Mouse (Mus musculus) lung, adult 2 months (tissue): ENCODE measurements around the gene Mmp20. TPM values are rescaled to one million over a fixed set of nuclear protein-coding genes. Genes with fewer than 3 reads are reported as not detected.

ENCODE experiments used
- DNase-seq: peaks from one replicate; pipeline ENCODE4 v3.0.0; 2022
- H3K4me1 ChIP-seq: fragments of 200-500 bp; 2 replicates; pipeline ENCODE4 v1.6.1; 2011; ENCODE audit warnings: low read length; ENCODE audit not compliant: control insufficient read depth, insufficient read depth
- H3K4me3 ChIP-seq: fragments of 200-500 bp; replicated peaks from 2 replicates; pipeline ENCODE3; 2011; ENCODE audit warnings: low read depth, mild to moderate bottlenecking, control low read depth, low read length; ENCODE audit errors: extremely low read depth
- CTCF ChIP-seq: fragments of 200-500 bp; IDR thresholded peaks from 2 replicates; pipeline ENCODE4 v1.5.1; 2011; ENCODE audit warnings: mild to moderate bottlenecking, low read length, control low read depth; ENCODE audit not compliant: insufficient read depth
- POLR2A ChIP-seq: fragments of 200-500 bp; IDR thresholded peaks from 2 replicates; pipeline ENCODE4 v1.6.1; 2011; ENCODE audit warnings: low read depth, mild to moderate bottlenecking, control low read depth, low read length, borderline replicate concordance; ENCODE audit errors: extremely low read depth
- WGBS: fragments of 180-500 bp; shearing (Covaris S2); methylation state at CpG from one replicate; pipeline ENCODE4 v1.1.7; 2018; 5-methylcytosine and 5-hydroxymethylcytosine counted together
- polyA plus RNA-seq: library from polyadenylated mRNA; depleted of rRNA; stranded (reverse); fragments of >200 nt; gene quantifications from 2 replicates; pipeline ENCODE4 v1.2.3, GENCODE M21; 2012; rRNA removed

Gene Mmp20
- polyA plus RNA-seq, 1 experiment, result not detected

DNA sequence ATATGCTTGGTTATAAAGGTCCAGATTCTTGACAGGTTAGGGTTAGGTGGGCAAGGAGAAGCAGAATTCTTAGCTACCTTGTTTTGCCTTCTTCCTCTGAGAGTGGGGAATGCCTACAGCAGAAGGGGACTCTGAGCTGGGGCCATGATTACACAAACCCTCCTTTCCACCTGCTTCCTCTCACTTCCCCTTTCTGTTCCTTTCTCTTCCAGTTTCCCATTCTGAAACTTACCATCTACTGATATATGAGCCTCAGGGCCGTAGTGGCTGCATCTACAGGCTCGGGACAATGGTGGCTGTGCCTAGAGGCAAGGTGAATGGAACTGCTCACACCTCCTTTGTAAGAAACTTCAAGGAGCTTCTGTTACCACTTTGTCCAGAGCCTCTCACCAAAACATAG lies 58.0 kb downstream of the Mmp20 start:
- no peak for DNase-seq
- Histone ChIP-seq H3K4me3 (no peak overlapping the region), H3K4me1 (no peaks in the 10 kb centered on the region)
- 62% methylated on average over 2 of the region's 2 CpGs for WGBS
- TF ChIP-seq CTCF (no peak), POLR2A (no peak)

DNA sequence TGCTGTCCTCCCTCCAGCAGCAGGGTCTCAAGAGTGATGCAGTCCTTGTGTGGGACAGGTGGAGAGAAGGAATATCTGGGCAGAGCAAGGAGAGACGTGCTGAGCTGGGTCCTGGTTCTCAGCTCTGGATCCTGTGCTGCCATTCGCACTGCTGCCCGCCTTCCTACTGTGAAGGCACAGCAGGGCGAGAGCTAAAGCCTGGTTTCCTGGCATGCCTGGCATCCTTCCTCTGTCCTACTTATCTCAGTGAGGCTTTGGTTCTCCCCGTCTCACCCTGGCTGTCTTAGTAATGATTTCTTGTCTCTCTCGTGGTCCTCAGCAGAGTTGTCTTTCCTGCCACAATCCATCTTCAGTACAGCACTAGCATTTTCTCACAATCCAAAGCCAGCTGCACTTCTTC lies 61.8 kb downstream of the Mmp20 start:
- TF ChIP-seq POLR2A (no peak), CTCF (no peak)
- H3K4me3 ChIP-seq, result no peak overlapping the region
- 46% methylated on average over 6 of the region's 6 CpGs for WGBS
- no peak for DNase-seq
- H3K4me1 ChIP-seq, result no peaks in the 10 kb centered on the region

DNA sequence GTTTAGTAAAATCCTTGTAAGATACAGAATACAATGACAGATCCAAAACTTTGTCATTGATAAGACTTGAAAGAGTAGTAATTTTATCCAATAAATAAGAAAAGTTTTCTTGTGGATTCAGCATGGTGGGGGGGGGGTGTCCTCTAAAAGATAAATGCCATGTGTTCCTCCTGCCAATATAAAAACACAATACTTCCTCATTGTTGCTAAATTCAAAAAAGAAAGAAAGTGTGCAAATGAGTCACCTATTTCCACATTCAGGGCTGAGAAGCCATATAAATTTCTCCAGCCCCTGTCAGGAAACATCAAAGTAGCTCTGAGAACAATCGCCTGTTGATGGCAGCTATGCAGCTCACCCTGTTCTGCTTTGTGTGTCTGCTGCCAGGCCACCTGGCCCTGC lies 63.8 kb downstream of the Mmp20 start, which contains the start of gene Mmp7:
Mmp7 (plus strand) TSS at position 301 of the 400 bp plus-strand sequence.
- 58% methylated on average over 1 of the region's 1 CpGs for WGBS
- Histone ChIP-seq H3K4me1 (no peaks in the 10 kb centered on the region), H3K4me3 (no peak within 1 kb of the TSS)
- DNase-seq, result no peak
- no peak for TF ChIP-seq POLR2A
- TF ChIP-seq CTCF, result no peak

DNA sequence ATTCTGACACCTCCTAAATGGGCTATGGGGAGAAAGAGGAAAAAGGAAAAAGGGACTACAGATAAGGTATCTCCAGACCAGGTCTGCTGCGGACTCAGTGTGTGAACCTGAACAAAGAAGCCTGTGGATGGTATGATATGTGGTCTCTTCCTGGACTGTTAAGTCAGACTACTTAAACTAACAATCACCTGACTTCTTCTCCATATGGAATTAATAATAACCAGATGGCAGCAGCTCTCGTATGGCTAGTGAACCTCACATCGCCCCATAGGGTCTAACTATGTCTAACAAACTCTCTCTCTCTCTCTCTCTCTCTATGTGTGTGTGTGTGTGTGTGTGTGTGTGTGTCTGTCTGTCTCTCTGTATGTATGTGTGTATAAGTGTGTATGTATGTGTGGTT lies 65.9 kb downstream of the Mmp20 start:
- TF ChIP-seq POLR2A (no peak), CTCF (no peak)
- DNase-seq, result no peak
- no peaks in the 10 kb centered on the region for H3K4me1 ChIP-seq
- no peak overlapping the region for H3K4me3 ChIP-seq
- 87% methylated on average over 3 of the region's 3 CpGs for WGBS

DNA sequence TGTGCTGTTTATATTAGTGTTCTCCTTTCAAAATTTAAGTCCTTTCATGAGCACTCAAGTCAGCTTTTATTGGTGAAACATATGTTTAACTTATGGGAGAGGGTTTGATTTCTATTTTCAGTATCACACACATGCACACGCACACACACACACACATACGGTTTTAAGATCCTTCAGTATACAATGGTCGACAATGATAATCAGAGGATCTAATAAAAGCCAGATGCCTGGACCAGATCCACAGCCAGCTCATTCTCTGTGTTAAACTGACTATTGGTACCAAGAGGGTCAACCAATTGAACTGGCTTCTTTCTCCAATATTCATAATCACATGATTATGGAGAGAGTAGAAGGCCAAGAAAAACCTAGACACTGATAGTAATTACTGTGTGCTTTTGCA lies 67.6 kb downstream of the Mmp20 start:
- 89% methylated on average over 3 of the region's 3 CpGs for WGBS
- TF ChIP-seq POLR2A, result no peak
- TF ChIP-seq CTCF, result no peak
- no peak overlapping the region for H3K4me3 ChIP-seq
- H3K4me1 ChIP-seq, result no peaks in the 10 kb centered on the region
- no peak for DNase-seq

DNA sequence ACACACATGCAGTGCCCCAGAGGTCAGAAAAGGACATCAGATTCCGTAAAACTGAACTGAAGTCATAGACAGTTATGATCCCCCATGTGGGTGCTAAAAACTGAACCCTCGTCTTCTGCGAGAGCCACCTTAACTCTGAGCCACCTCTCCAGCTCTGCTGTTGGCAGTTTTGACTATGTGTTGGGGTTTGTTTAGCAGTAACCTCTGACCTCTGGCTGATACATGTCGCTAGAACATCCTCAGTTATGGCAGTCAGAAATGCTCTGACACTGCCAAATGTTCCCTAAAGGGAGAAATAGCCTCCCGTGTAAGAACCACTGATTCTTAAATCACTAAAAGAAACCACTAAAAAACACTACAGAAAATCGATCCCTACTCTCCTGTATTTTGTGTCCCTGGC lies 80.7 kb downstream of the Mmp20 start:
- TF ChIP-seq POLR2A (no peak), CTCF (no peak)
- WGBS, result 47% methylated on average over 6 of the region's 6 CpGs
- Histone ChIP-seq H3K4me3 (no peak overlapping the region), H3K4me1 (no peaks in the 10 kb centered on the region)
- DNase-seq, result no peak

DNA sequence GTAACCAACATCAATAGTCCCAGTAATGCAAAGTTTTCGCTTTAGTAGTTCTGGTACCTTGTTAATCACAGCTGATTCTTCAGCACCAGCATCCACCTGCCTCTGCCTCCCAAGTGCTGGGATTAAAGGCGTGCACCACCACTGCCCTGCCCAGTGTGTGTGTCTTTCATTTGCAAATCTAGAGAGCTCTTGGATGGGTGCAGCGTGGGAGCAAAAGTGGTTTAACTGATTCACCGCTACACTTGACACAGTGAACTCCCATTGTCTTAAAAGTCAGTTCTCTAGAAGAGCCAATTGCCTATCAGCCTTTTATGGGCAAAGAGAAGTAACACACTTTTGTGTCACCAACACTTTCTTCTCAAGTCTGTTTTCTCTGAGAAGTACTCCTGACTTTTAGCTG lies 83.2 kb downstream of the Mmp20 start:
- Histone ChIP-seq H3K4me3 (no peak overlapping the region), H3K4me1 (no peaks in the 10 kb centered on the region)
- TF ChIP-seq POLR2A (no peak), CTCF (no peak)
- DNase-seq, result no peak
- WGBS, result 70% methylated on average over 4 of the region's 4 CpGs

DNA sequence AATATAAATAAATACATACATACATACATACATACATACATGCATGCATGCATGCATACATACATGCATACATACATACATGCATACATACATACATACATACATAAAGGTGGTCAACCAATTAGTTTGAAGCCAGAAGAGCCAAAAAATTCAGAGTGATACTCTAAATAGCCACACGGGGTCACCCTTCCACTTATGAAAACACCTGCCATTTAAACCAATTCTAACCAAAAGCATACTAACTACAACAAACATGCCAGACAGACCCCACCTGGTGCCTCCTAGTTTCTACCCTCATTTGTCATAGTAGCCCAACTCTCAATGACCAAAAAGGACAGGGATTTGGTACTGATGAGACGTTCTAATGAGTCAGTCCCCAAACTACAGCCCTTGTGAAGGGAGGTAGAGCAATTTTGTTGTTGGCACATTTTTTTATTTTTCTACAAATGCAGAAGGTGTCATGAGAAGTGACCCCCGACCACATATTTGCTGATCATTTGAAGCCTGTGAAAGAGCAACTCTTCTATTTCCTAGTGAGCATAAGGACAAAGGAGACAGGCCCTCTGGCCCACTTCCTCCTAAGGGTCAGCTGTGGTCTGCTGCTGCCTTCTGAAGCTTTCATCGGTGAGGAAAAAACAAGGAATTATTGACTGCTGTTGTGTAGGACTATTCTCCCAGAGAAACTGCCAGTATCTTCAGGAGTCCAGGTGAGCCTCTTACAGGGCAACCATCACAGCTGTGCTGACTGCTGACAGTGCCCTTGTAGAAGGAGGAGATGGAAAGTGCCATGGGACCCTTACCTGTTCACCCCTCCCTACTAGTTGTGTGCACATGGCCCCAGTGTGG lies 86.3 kb downstream of the Mmp20 start:
- DNase-seq, result peak; percentile 23
- 28% methylated on average over 4 of the region's 4 CpGs for WGBS
- no peak for TF ChIP-seq POLR2A
- peak; percentile 20; the same call in 1 of the 2 replicates for TF ChIP-seq CTCF
- Histone ChIP-seq H3K4me3 (no peak overlapping the region), H3K4me1 (no peaks in the 10 kb centered on the region)

DNA sequence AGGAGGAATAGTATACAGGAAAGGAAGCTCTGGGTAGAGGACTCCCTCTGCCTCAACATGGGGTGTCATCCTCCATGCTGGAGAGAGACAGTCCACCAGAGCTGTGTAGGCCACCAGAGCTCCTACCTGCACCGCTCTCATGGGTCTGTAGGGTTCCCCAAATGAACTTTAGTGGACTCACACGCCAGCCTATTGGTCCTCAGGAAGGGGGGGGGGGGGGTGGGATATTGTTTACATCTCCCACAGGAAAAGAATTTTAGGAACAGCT lies 86.8 kb downstream of the Mmp20 start:
- no peaks in the 10 kb centered on the region for H3K4me1 ChIP-seq
- 62% methylated on average over 2 of the region's 2 CpGs for WGBS
- DNase-seq, result no peak
- no peak overlapping the region for H3K4me3 ChIP-seq
- TF ChIP-seq POLR2A (no peak), CTCF (no peak)

DNA sequence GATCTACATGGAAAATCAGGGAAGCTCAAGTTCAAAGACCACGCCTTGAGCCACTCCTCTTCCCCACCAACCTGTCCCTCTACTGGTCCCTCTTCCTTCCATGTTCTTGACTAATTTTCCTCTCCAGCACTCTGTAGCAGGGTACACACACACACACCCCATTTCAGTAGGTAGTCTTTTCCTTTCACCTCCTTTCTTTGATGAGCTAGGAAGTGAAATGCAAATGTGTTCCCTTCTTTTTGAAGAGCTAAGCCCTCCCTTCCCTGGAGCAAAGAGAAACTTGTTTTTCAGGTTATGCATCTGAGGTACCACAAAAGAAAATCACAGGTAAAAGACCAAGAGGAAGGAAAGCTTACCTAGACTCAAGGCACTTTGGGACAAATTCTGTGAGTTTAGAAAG lies 93.5 kb downstream of the Mmp20 start:
- no peak overlapping the region for H3K4me3 ChIP-seq
- H3K4me1 ChIP-seq, result no peaks in the 10 kb centered on the region
- no peak for TF ChIP-seq CTCF
- TF ChIP-seq POLR2A, result no peak
- 82% methylated on average over 1 of the region's 1 CpGs for WGBS
- no peak for DNase-seq

Other genes with a start within 250 kb of the Mmp20 start
- gene Mmp1b, start 240.2 kb upstream of the Mmp20 start, polyA plus RNA-seq, result not detected in 2 replicates
- gene Mmp3, start 182.4 kb upstream of the Mmp20 start, polyA plus RNA-seq, result 5.7 and 7.6 TPM in 2 replicates
- not detected in 2 replicates for gene Mmp10, start 125.9 kb upstream of the Mmp20 start, polyA plus RNA-seq
- gene Mmp8, start 69.8 kb upstream of the Mmp20 start, polyA plus RNA-seq, result 0.81 and 1.7 TPM in 2 replicates
- 0.18 and 0.41 TPM in 2 replicates for gene Mmp27, start 56.8 kb upstream of the Mmp20 start, polyA plus RNA-seq
- not detected in 2 replicates for gene Mmp7, start 63.9 kb downstream of the Mmp20 start, polyA plus RNA-seq
- gene Tmem123, start 135.8 kb downstream of the Mmp20 start, polyA plus RNA-seq, result 83.3 and 89.8 TPM in 2 replicates
- 11.1 and 15.4 TPM in 2 replicates for gene Birc2, start 208.8 kb downstream of the Mmp20 start, polyA plus RNA-seq
- 18.4 and 25.6 TPM in 2 replicates for gene Birc3, start 245.0 kb downstream of the Mmp20 start, polyA plus RNA-seq